Mouse (Mus musculus): ENCODE measurements at regions not wholly inside any gene's neighbourhood (a gene's known extent, or its start where the extent isn't known, plus 50 kb on each side); places are given as distances from the start of the nearest gene placed in this dataset.

DNA sequence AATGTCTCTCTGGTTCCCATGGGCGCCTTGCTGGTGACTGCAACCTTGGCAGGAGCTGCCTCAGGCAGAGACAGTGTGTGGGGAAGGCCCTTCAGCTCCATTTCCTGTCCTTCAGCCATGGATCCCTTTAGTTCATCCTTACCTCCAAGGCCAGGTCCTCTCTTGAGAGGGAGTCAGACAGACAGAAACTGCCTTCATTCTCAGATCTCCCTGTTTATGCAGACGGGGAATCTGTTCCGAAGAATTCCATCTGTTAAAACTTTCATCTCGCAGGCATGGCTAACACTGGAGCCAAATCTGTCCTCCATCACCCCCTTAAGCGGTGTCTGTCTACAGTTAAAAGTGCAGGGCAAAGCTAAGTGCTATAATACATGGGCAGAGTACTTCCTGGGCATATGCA is 144.0 kb upstream of the Lnx1 start:
- Histone ChIP-seq H3K9me3 (ENCODE audit: low read length) (no peaks in the 10 kb centered on the region), H3K9ac (replicated peaks; ENCODE audit: low read length) (no peak overlapping the region), H3K4me1 (ENCODE audit: insufficient read depth, low read length) (no peaks in the 10 kb centered on the region), H3K4me2 (replicated peaks; ENCODE audit: low read depth, low read length) (no peak overlapping the region), H3K27ac (ENCODE audit: low read length) (no peak overlapping the region), H3K36me3 (ENCODE audit: insufficient read depth, low read length) (no peaks in the 10 kb centered on the region), H3K27me3 (ENCODE audit: insufficient read depth, low read length) (no peaks in the 10 kb centered on the region), H3K4me3 (ENCODE audit: low read length) (no peak overlapping the region)
- no peak for ATAC-seq (ENCODE audit: low FRiP score, low TSS enrichment)
- 74% methylated on average over 5 of the region's 5 CpGs for WGBS

DNA sequence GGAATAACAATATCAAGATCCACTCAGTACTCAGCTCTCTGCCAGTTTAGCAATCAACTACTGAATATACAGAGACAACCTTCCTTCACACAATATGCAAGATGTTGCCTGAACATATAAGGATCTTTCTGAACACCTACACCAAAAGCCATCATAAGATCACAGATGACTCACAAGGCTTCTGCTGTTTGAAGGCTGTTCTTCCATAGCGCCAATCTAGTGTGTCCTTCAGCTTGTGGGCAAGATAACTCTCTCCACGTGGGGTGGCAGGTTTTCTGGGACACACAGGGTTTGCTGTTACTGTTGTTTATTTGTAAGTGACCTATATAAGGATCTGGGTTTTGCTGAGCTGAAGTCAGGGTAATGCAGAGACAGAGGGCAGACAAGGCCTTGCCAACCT is 131.7 kb upstream of the Lnx1 start:
- no peaks in the 10 kb centered on the region for H3K27me3 ChIP-seq (ENCODE audit: insufficient read depth, low read length)
- H3K9ac ChIP-seq (replicated peaks; ENCODE audit: low read length), result no peak overlapping the region
- no peak overlapping the region for H3K4me2 ChIP-seq (replicated peaks; ENCODE audit: low read depth, low read length)
- H3K4me1 ChIP-seq (ENCODE audit: insufficient read depth, low read length), result peaks cover 6% of the 10 kb centered on the region; the same call in 1 of the 2 replicates
- no peaks in the 10 kb centered on the region for H3K36me3 ChIP-seq (ENCODE audit: insufficient read depth, low read length)
- H3K4me3 ChIP-seq (ENCODE audit: low read length), result no peak overlapping the region
- H3K27ac ChIP-seq (ENCODE audit: low read length), result no peak overlapping the region
- H3K9me3 ChIP-seq (ENCODE audit: low read length), result no peaks in the 10 kb centered on the region
- WGBS, result 90% methylated on average over 2 of the region's 2 CpGs
- no peak for ATAC-seq (ENCODE audit: low FRiP score, low TSS enrichment)

DNA sequence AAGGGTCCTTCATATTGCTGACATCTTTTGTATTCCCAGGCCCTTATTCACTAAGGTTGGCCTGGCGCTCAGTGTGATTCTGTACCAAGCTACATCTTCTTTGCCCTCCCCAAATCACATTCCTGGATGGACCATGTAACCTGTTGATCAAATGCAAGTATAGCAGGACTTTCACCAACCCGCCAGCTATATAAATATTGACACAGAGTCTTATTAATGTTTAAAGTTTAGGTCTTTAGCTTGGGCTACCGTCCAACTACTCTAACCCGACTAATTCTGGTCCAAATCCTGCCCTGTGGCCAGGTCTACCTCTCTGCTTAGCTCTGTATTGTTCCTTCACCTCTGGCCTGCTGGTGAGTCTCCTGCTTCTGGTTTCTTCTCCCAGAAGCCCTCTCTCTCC is 131.2 kb upstream of the Lnx1 start:
- WGBS, result 77% methylated on average over 4 of the region's 4 CpGs
- no peak for ATAC-seq (ENCODE audit: low FRiP score, low TSS enrichment)
- Histone ChIP-seq H3K4me2 (replicated peaks; ENCODE audit: low read depth, low read length) (no peak overlapping the region), H3K9ac (replicated peaks; ENCODE audit: low read length) (no peak overlapping the region), H3K4me3 (ENCODE audit: low read length) (no peak overlapping the region), H3K9me3 (ENCODE audit: low read length) (no peaks in the 10 kb centered on the region), H3K36me3 (ENCODE audit: insufficient read depth, low read length) (no peaks in the 10 kb centered on the region), H3K27ac (ENCODE audit: low read length) (no peak overlapping the region), H3K4me1 (ENCODE audit: insufficient read depth, low read length) (peaks cover 1% of the 10 kb centered on the region; the same call in 1 of the 2 replicates), H3K27me3 (ENCODE audit: insufficient read depth, low read length) (no peaks in the 10 kb centered on the region)

DNA sequence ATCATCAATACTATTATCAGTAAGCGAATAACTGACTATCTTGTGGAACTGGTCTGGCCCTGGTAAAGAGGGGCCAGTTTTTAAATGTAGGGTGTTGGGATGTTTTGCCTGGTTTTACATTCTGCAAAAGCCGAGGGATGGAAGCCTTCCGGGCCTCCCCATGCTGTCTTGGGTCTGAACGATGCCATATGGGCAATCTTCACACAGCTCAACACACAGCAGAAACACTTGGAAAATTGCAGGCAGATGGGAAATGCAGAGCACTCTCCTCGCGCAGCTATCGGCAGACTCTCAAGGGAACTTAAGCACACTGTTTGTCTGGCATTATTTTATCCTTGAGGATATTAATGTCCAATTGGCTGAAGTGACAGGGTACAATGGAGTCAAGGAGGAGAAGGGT is 129.3 kb upstream of the Lnx1 start:
- H3K4me2 ChIP-seq (replicated peaks; ENCODE audit: low read depth, low read length), result no peak overlapping the region
- no peak overlapping the region for H3K4me3 ChIP-seq (ENCODE audit: low read length)
- 74% methylated on average over 7 of the region's 7 CpGs for WGBS
- no peaks in the 10 kb centered on the region for H3K27me3 ChIP-seq (ENCODE audit: insufficient read depth, low read length)
- no peaks in the 10 kb centered on the region for H3K9me3 ChIP-seq (ENCODE audit: low read length)
- H3K9ac ChIP-seq (replicated peaks; ENCODE audit: low read length), result no peak overlapping the region
- no peak overlapping the region for H3K27ac ChIP-seq (ENCODE audit: low read length)
- no peaks in the 10 kb centered on the region for H3K36me3 ChIP-seq (ENCODE audit: insufficient read depth, low read length)
- no peaks in the 10 kb centered on the region for H3K4me1 ChIP-seq (ENCODE audit: insufficient read depth, low read length)
- ATAC-seq (ENCODE audit: low FRiP score, low TSS enrichment), result no peak

DNA sequence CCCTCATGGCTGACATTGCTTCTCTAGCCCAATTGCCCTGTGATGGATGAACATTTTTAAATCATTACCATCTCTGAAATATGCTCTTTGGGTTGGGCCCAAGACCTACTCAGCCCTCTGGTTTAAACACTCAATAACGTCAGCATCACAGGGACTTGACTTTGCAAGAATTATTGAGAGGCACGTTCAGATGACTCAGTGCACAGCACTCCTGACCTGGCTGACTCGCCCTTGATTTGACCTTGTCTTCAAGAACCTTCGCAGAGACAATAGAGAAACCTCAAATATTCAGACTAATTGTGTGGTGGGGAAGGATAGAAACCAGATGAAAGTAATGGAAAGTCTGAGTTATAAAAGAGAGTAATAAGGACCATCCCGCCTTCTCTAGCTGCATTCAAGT is 127.9 kb upstream of the Lnx1 start:
- H3K4me3 ChIP-seq (ENCODE audit: low read length), result no peak overlapping the region

DNA sequence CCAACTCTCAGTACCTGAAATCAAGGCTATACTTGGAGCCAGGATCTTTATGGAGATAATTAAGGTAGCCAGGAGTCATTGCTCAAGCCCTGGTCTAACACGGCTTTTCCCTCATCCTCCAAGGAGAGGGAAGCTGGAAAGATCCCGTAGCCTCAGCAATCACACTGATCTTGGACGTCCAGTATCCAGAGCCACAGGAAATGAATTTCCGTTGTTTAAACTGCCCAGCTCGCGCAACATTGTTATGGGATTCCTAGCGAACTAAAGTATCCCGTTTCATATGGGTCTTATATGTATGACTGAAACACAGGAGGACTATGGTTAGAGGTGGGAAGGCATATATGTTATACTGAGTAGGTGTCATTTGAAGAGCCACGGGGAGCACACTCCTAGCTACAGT is 126.3 kb upstream of the Lnx1 start:
- H3K27me3 ChIP-seq (ENCODE audit: insufficient read depth, low read length), result no peaks in the 10 kb centered on the region
- ATAC-seq (ENCODE audit: low FRiP score, low TSS enrichment), result no peak
- H3K9me3 ChIP-seq (ENCODE audit: low read length), result no peaks in the 10 kb centered on the region
- H3K4me3 ChIP-seq (ENCODE audit: low read length), result no peak overlapping the region
- 0 out of 2 replicates have a peak, but pooled peaks cover 3% of the 10 kb centered on the region for H3K4me1 ChIP-seq (ENCODE audit: insufficient read depth, low read length)
- WGBS, result 69% methylated on average over 9 of the region's 9 CpGs
- H3K27ac ChIP-seq (ENCODE audit: low read length), result peak overlapping the region; percentile 54; the same call in 1 of the 2 replicates
- H3K36me3 ChIP-seq (ENCODE audit: insufficient read depth, low read length), result no peaks in the 10 kb centered on the region
- H3K4me2 ChIP-seq (replicated peaks; ENCODE audit: low read depth, low read length), result no peak overlapping the region
- no peak overlapping the region for H3K9ac ChIP-seq (replicated peaks; ENCODE audit: low read length)

More for the DNA sequence above, 127.9 kb upstream of the Lnx1 start:
- Histone ChIP-seq H3K27ac (ENCODE audit: low read length) (no peak overlapping the region), H3K36me3 (ENCODE audit: insufficient read depth, low read length) (no peaks in the 10 kb centered on the region), H3K4me1 (ENCODE audit: insufficient read depth, low read length) (0 out of 2 replicates have a peak, but pooled peaks cover 3% of the 10 kb centered on the region), H3K27me3 (ENCODE audit: insufficient read depth, low read length) (no peaks in the 10 kb centered on the region), H3K9ac (replicated peaks; ENCODE audit: low read length) (no peak overlapping the region), H3K9me3 (ENCODE audit: low read length) (no peaks in the 10 kb centered on the region), H3K4me2 (replicated peaks; ENCODE audit: low read depth, low read length) (no peak overlapping the region)
- ATAC-seq (ENCODE audit: low FRiP score, low TSS enrichment), result no peak
- WGBS, result 48% methylated on average over 5 of the region's 5 CpGs

DNA sequence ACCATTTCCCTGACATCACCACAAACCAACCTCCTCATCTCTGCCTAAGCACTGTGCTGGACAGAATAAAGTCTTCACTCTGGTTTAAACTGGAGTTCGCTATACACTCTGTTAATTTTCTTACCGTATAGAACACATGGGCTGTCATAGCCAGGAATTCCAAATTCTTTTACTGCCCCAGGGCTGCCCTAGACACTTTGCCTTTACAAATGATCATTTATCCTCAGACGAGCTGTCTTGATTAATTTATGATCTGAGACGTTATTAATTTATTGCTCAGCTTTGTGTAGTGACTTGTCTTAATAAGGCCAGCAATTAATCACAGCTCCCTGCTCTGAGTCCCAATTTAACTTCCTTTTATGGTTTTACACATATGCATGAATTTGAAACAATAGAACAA is 125.2 kb upstream of the Lnx1 start:
- WGBS, result 14% methylated on average over 4 of the region's 4 CpGs
- Histone ChIP-seq H3K36me3 (ENCODE audit: insufficient read depth, low read length) (no peaks in the 10 kb centered on the region), H3K27me3 (ENCODE audit: insufficient read depth, low read length) (no peaks in the 10 kb centered on the region), H3K4me2 (replicated peaks; ENCODE audit: low read depth, low read length) (no peak overlapping the region), H3K9ac (replicated peaks; ENCODE audit: low read length) (no peak overlapping the region), H3K9me3 (ENCODE audit: low read length) (no peaks in the 10 kb centered on the region), H3K4me3 (ENCODE audit: low read length) (no peak overlapping the region), H3K27ac (ENCODE audit: low read length) (no peak overlapping the region), H3K4me1 (ENCODE audit: insufficient read depth, low read length) (0 out of 2 replicates have a peak, but pooled peaks cover 3% of the 10 kb centered on the region)
- ATAC-seq (ENCODE audit: low FRiP score, low TSS enrichment), result peak; percentile 78

DNA sequence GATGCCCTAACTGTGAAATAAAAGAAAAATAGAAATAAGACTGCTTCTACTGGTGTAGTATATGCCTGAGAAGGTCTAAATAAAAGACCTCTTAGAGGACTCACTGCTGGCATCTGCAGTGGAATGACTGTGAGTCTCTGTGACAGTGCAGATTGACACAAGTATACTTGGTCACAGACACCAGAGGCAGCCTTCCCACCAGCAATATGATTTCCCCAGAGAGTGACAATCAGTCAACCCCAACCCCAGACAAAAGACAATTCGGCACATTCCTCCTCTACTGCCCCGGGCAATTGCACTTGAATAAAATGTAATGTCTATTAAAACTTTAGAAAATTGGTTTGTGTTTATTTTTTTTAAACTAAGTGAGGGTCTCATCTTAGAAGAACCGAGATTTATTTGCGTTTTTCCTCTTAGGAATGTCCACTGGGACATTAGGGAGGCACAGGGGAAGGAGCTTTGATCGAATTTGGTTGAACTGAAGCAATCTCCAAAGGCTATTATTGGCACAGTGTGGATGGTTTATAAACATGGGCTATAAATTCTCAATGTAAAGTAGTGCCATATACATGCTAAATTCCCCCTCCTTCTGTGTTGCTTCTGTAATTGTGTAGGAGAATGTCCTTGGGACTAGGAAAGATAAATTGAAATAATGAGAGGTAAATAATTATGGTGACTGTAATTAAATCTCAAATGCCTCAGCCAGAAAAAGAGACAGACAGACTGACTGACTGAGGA is 123.0 kb upstream of the Lnx1 start:
- Histone ChIP-seq H3K4me1 (ENCODE audit: insufficient read depth, low read length) (0 out of 2 replicates have a peak, but pooled peaks cover 3% of the 10 kb centered on the region), H3K27me3 (ENCODE audit: insufficient read depth, low read length) (no peaks in the 10 kb centered on the region), H3K4me2 (replicated peaks; ENCODE audit: low read depth, low read length) (no peak overlapping the region), H3K9ac (replicated peaks; ENCODE audit: low read length) (no peak overlapping the region), H3K9me3 (ENCODE audit: low read length) (no peaks in the 10 kb centered on the region), H3K27ac (ENCODE audit: low read length) (no peak overlapping the region), H3K36me3 (ENCODE audit: insufficient read depth, low read length) (no peaks in the 10 kb centered on the region), H3K4me3 (ENCODE audit: low read length) (no peak overlapping the region)
- ATAC-seq (ENCODE audit: low FRiP score, low TSS enrichment), result no peak
- WGBS, result 41% methylated on average over 5 of the region's 5 CpGs

DNA sequence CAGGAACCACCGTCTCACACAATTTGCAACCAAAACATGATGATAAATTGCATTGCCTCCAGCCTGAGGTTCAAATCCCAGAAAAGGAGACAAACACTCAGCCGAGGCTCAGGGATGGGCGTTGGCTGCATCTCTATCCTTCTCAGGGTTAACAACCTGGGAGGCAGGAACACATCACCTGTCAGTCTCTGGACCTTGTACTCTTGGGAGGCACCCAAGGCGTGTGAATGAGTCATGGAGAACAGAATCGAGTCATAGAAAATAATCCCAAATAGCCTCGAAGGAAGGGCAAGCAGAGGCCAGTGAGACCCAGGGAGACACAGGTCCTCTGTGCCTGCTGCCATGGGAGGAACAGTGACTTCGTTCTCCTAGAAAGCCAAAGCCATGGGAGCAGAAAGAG is 121.0 kb upstream of the Lnx1 start:
- Histone ChIP-seq H3K4me2 (replicated peaks; ENCODE audit: low read depth, low read length) (no peak overlapping the region), H3K27ac (ENCODE audit: low read length) (no peak overlapping the region), H3K4me3 (ENCODE audit: low read length) (no peak overlapping the region), H3K4me1 (ENCODE audit: insufficient read depth, low read length) (0 out of 2 replicates have a peak, but pooled peaks cover 3% of the 10 kb centered on the region), H3K36me3 (ENCODE audit: insufficient read depth, low read length) (no peaks in the 10 kb centered on the region), H3K9me3 (ENCODE audit: low read length) (no peaks in the 10 kb centered on the region), H3K27me3 (ENCODE audit: insufficient read depth, low read length) (no peaks in the 10 kb centered on the region), H3K9ac (replicated peaks; ENCODE audit: low read length) (no peak overlapping the region)
- no peak for ATAC-seq (ENCODE audit: low FRiP score, low TSS enrichment)
- 75% methylated on average over 7 of the region's 7 CpGs for WGBS

DNA sequence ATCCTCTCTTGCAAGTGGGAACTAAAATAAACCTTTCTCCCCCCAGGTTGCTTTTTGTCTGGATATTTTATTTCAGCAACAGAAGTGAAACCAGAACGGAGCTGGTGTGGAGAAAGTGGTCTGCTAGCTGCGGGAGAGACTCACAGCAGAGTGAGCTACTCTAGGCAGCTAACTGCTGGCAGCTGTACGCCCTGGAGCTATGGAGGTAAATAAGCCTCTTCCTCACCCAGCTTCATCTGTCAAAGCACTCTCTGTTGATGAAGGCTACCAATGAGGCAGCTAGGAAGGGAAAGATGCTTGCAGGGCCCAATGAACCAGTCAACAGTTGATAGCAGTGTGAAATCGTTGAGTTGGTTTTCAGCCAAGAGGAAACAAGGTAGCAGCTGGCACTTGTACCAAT is 119.3 kb upstream of the Lnx1 start:
- H3K9ac ChIP-seq (replicated peaks; ENCODE audit: low read length), result no peak overlapping the region
- WGBS, result 71% methylated on average over 4 of the region's 4 CpGs
- H3K27ac ChIP-seq (ENCODE audit: low read length), result no peak overlapping the region
- H3K36me3 ChIP-seq (ENCODE audit: insufficient read depth, low read length), result no peaks in the 10 kb centered on the region
- H3K9me3 ChIP-seq (ENCODE audit: low read length), result no peaks in the 10 kb centered on the region
- H3K4me2 ChIP-seq (replicated peaks; ENCODE audit: low read depth, low read length), result no peak overlapping the region
- no peak overlapping the region for H3K4me3 ChIP-seq (ENCODE audit: low read length)
- ATAC-seq (ENCODE audit: low FRiP score, low TSS enrichment), result no peak
- H3K27me3 ChIP-seq (ENCODE audit: insufficient read depth, low read length), result no peaks in the 10 kb centered on the region
- 0 out of 2 replicates have a peak, but pooled peaks cover 3% of the 10 kb centered on the region for H3K4me1 ChIP-seq (ENCODE audit: insufficient read depth, low read length)
